Mouse (Mus musculus) thymus, adult 2 months (tissue): ENCODE measurements around the gene Trim80.

Source experiments
- CTCF ChIP-seq: fragments of 200-500 bp; IDR thresholded peaks from 2 replicates; pipeline ENCODE4 v1.5.1; 2012; ENCODE audit warnings: mild to moderate bottlenecking, control low read depth, low read length, moderate library complexity, borderline replicate concordance; ENCODE audit not compliant: control insufficient read depth, poor library complexity, insufficient read depth; ENCODE audit errors: extremely low read depth
- POLR2A ChIP-seq: fragments of 200-500 bp; IDR thresholded peaks from 2 replicates; pipeline ENCODE4 v1.6.1; 2012; ENCODE audit warnings: mild to moderate bottlenecking, low read length, control low read depth, moderate library complexity; ENCODE audit not compliant: control insufficient read depth, poor library complexity, insufficient read depth; ENCODE audit errors: extremely low read depth

DNA sequence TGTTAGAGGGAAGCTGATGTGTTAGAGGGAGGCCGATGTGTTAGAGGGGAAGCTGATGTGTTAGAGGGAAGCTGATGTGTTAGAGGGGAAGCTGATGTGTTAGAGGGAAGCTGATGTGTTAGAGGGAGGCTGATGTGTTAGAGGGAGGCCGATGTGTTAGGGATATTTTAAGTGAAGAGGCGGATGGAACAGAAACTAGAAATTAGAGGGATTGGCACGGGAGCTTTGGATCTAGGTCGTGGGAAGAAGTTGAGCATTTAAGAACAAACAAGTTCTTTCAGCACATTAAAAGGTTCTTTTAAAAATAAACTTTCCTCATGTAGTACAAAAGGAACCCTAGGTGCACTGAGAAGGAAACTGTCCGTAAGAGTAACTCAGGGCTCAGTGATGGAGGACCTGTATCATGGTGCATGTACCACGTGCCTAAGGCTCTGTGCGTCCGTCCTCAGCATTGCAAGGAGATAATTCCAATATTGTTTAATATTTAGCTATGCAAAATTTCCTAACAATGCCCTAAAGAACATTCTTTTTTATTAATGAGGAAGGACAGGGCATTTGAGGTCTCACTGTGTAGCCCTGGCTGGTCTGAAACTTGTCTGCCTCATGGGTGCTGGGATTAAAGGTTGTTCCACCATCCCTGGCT is 38.1 kb downstream of the Trim80 start:
- TF ChIP-seq CTCF: no peak
- no peak for TF ChIP-seq POLR2A
